Mouse (Mus musculus) myocyte (in vitro differentiated cells): ENCODE measurements at regions not wholly inside any gene's neighbourhood (a gene's known extent, or its start where the extent isn't known, plus 50 kb on each side); places are given as distances from the start of the nearest gene placed in this dataset.

Experiments used
- H3K27me3 ChIP-seq: one replicate; pipeline ENCODE4 v1.6.1; 2011; ENCODE audit not compliant: control insufficient read depth, insufficient read depth, insufficient read length
- H3K36me3 ChIP-seq: one replicate; pipeline ENCODE4 v1.6.1; 2011; ENCODE audit not compliant: control insufficient read depth, insufficient read depth
- H3K4me2 ChIP-seq: one replicate; pipeline ENCODE4 v1.6.1; 2011; ENCODE audit warnings: low read depth, control low read depth
- H3K4me3 ChIP-seq: one replicate; pipeline ENCODE4 v1.5.1; 2011; ENCODE audit warnings: mild to moderate bottlenecking, control low read depth, moderate library complexity
- H3K79me2 ChIP-seq: one replicate; pipeline ENCODE4 v1.6.1; 2011; ENCODE audit not compliant: control insufficient read depth, insufficient read depth
- H3ac ChIP-seq: one replicate; pipeline ENCODE4 v1.6.1; 2011; ENCODE audit not compliant: control insufficient read depth, insufficient read length
- CEBPB ChIP-seq: IDR thresholded peaks from 2 replicates; pipeline ENCODE4 v1.6.1; 2011; ENCODE audit warnings: mild to moderate bottlenecking, moderate library complexity; ENCODE audit not compliant: poor library complexity, insufficient read depth, severe bottlenecking
- E2F4 ChIP-seq: IDR thresholded peaks from one replicate; pipeline ENCODE4 v1.6.1; 2011; ENCODE audit warnings: mild to moderate bottlenecking, control low read depth, moderate library complexity; ENCODE audit not compliant: insufficient read depth
- MAX ChIP-seq: IDR thresholded peaks from one replicate; pipeline ENCODE4 v1.6.1; 2011; ENCODE audit warnings: low read depth, mild to moderate bottlenecking, control low read depth
- MYOD1 ChIP-seq, 3 experiments: IDR thresholded peaks; one replicate each; pipeline ENCODE4 v1.6.1; 2011; ENCODE audit warnings: control low read depth in 2 of 3, low read depth in 2 of 3, mild to moderate bottlenecking in 2 of 3, moderate library complexity in 1 of 3; ENCODE audit not compliant: insufficient read length in 2 of 3, control insufficient read depth in 1 of 3
- MYOG ChIP-seq, 3 experiments: IDR thresholded peaks; one replicate each; pipeline ENCODE4 v1.6.1; 2011; ENCODE audit warnings: control low read depth in 2 of 3, low read depth in 2 of 3, mild to moderate bottlenecking in 2 of 3; ENCODE audit not compliant: insufficient read length in 2 of 3, control insufficient read depth in 1 of 3, insufficient read depth in 1 of 3
- POLR2A ChIP-seq: IDR thresholded peaks from one replicate; pipeline ENCODE4 v1.6.1; 2011; ENCODE audit warnings: low read depth, mild to moderate bottlenecking, control low read depth, moderate library complexity; ENCODE audit not compliant: insufficient read length
- POLR2AphosphoS2 ChIP-seq: IDR thresholded peaks from one replicate; pipeline ENCODE4 v1.6.1; 2011; ENCODE audit warnings: low read depth, control low read depth; ENCODE audit not compliant: insufficient read length
- REST ChIP-seq: IDR thresholded peaks from one replicate; pipeline ENCODE4 v1.6.1; 2011; ENCODE audit warnings: mild to moderate bottlenecking, control low read depth, moderate library complexity; ENCODE audit not compliant: insufficient read depth, insufficient read length
- SRF ChIP-seq: IDR thresholded peaks from one replicate; pipeline ENCODE4 v1.6.1; 2011; ENCODE audit warnings: low read depth; ENCODE audit not compliant: control insufficient read depth, insufficient read length
- TCF12 ChIP-seq: IDR thresholded peaks from one replicate; pipeline ENCODE4 v1.6.1; 2011; ENCODE audit warnings: mild to moderate bottlenecking, control low read depth; ENCODE audit not compliant: poor library complexity, insufficient read depth, severe bottlenecking
- TCF3 ChIP-seq: IDR thresholded peaks from one replicate; pipeline ENCODE4 v1.6.1; 2011; ENCODE audit warnings: low read depth, control low read depth; ENCODE audit not compliant: insufficient read length
- USF1 ChIP-seq: IDR thresholded peaks from one replicate; pipeline ENCODE4 v1.6.1; 2011; ENCODE audit warnings: low read depth, mild to moderate bottlenecking, control low read depth, moderate library complexity

DNA sequence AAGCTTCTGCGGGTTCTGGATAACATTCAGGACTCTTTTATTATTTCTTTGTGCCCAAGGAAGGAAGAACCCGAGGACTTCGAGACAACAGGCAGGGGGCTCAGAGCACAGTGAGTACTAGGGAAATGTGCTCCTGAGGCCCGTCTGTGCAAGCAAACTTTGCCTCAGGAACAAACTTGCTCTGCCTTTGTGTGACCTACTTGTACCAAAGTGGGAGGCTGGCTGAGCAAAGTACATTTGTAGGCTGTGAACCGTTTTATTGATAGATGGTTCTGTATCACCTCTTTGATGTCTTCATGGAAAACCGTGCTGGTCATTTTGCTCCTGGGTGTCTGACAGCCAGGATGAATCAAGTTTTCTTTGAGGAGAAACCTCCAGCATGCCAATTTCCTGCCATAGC, 169.5 kb upstream of the Nr2f2 start:
- TF ChIP-seq MAX (no peak), SRF (no peak), TCF3 (no peak), MYOG (IDR thresholded peaks at IDR 0.05; ENCODE audit: control insufficient read depth in 1 of 3, insufficient read depth in 1 of 3, insufficient read length in 2 of 3, low read depth in 2 of 3) (no peak), POLR2A (no peak), E2F4 (no peak), POLR2AphosphoS2 (no peak), CEBPB (no peak), MYOD1 (IDR thresholded peaks at IDR 0.05; ENCODE audit: control insufficient read depth in 1 of 3, insufficient read length in 2 of 3, low read depth in 2 of 3) (no peak)
- Histone ChIP-seq H3K4me2 (no peak overlapping the region), H3K36me3 (no peaks in the 10 kb centered on the region), H3ac (no peak overlapping the region), H3K79me2 (no peaks in the 10 kb centered on the region), H3K27me3 (no peaks in the 10 kb centered on the region), H3K4me3 (no peak overlapping the region)

DNA sequence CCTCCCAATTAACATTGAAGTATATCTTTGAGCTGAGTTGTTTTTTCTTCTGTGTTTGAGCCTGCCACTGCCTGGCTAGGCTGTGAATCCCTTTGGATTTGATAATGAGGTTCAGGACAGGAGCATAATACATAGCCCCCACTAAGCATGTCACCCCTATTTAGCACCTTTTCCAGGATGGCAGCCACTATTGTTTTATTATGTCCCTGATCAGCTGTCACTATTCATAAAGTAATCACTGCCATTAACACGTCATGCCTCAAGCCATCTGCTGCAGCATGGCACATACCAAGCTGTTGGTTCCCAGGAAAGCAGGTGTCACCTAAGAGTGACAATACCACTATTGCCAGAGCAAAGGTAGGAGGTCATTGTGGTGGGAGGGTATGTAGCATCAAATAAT, 167.0 kb upstream of the Nr2f2 start:
- no peak overlapping the region for H3K4me3 ChIP-seq
- no peaks in the 10 kb centered on the region for H3K36me3 ChIP-seq
- no peak overlapping the region for H3K4me2 ChIP-seq
- TF ChIP-seq MYOG (IDR thresholded peaks at IDR 0.05; ENCODE audit: control insufficient read depth in 1 of 3, insufficient read depth in 1 of 3, insufficient read length in 2 of 3, low read depth in 2 of 3) (no peak), MAX (no peak), POLR2A (no peak), REST (no peak), SRF (no peak), USF1 (no peak), TCF12 (no peak), MYOD1 (IDR thresholded peaks at IDR 0.05; ENCODE audit: control insufficient read depth in 1 of 3, insufficient read length in 2 of 3, low read depth in 2 of 3) (peak in 1 of 3 experiments; percentile 30)
- H3ac ChIP-seq, result no peak overlapping the region
- no peaks in the 10 kb centered on the region for H3K27me3 ChIP-seq
- no peaks in the 10 kb centered on the region for H3K79me2 ChIP-seq

GRCm38 (mm10) chr7:70527921-70528320, 161.4 kb upstream of the Nr2f2 start:
- Histone ChIP-seq H3ac (no peak overlapping the region), H3K4me3 (no peak overlapping the region), H3K36me3 (no peaks in the 10 kb centered on the region), H3K4me2 (no peak overlapping the region), H3K79me2 (no peaks in the 10 kb centered on the region), H3K27me3 (no peaks in the 10 kb centered on the region)
- no peak for TF ChIP-seq MYOG (IDR thresholded peaks at IDR 0.05; ENCODE audit: control insufficient read depth in 1 of 3, insufficient read depth in 1 of 3, insufficient read length in 2 of 3, low read depth in 2 of 3)
- TF ChIP-seq POLR2A, result no peak
- no peak for TF ChIP-seq USF1
- no peak for TF ChIP-seq TCF12
- TF ChIP-seq MYOD1 (IDR thresholded peaks at IDR 0.05; ENCODE audit: control insufficient read depth in 1 of 3, insufficient read length in 2 of 3, low read depth in 2 of 3), result no peak
- TF ChIP-seq SRF, result no peak
- no peak for TF ChIP-seq POLR2AphosphoS2
- no peak for TF ChIP-seq TCF3
- TF ChIP-seq MAX, result no peak
- TF ChIP-seq CEBPB, result no peak
- TF ChIP-seq REST, result no peak
- TF ChIP-seq E2F4, result no peak

DNA sequence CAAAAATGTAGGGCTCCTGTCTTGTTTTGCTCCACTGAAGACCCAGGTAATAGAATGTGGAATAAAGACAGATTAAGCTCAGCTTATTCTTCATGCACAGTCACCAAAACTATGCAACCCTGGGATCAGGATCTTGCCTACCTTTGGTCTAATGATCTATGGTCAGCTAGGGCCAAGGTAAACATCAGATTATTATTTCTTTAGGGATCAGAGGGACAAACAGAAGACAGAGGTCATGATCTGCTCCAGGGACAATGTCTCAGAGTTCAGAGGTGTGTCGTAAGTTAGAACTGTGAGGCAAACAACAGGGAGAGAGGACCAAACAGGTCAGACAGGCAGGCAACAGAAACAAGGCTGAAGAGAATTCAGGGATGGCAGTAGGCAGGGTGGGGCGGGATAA, 158.8 kb upstream of the Nr2f2 start:
- Histone ChIP-seq H3K79me2 (no peaks in the 10 kb centered on the region), H3K27me3 (no peaks in the 10 kb centered on the region), H3K4me3 (no peak overlapping the region), H3K36me3 (no peaks in the 10 kb centered on the region), H3ac (no peak overlapping the region), H3K4me2 (no peak overlapping the region)
- no peak for TF ChIP-seq CEBPB
- TF ChIP-seq TCF12, result no peak
- TF ChIP-seq E2F4, result no peak
- no peak for TF ChIP-seq SRF
- no peak for TF ChIP-seq REST
- TF ChIP-seq POLR2A, result no peak
- no peak for TF ChIP-seq POLR2AphosphoS2

DNA sequence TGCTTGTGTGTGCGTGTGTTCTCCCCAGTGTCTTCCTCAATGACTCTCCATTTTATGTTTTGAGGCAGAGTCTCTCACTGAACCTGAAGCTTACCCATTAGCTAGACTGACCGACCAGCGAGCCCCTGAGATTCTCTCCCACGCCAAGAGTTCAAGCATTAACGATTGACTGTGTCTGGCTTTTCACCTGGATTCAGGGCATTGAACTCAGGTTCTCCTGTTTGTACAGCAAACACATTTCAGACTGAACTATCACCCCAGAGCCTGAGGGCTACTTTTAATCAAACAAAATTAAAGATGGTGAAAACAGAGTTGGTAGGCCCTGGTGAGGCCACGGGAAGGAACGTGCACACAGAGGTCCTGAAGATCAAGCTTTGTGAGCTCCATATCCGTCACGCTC, 158.2 kb upstream of the Nr2f2 start:
- Histone ChIP-seq H3K4me3 (no peak overlapping the region), H3ac (no peak overlapping the region), H3K36me3 (no peaks in the 10 kb centered on the region), H3K4me2 (no peak overlapping the region), H3K27me3 (no peaks in the 10 kb centered on the region), H3K79me2 (no peaks in the 10 kb centered on the region)
- TF ChIP-seq REST, result no peak
- no peak for TF ChIP-seq CEBPB
- no peak for TF ChIP-seq TCF12
- no peak for TF ChIP-seq TCF3
- no peak for TF ChIP-seq POLR2A
- no peak for TF ChIP-seq MAX
- TF ChIP-seq POLR2AphosphoS2, result no peak
- no peak for TF ChIP-seq SRF
- no peak for TF ChIP-seq MYOD1 (IDR thresholded peaks at IDR 0.05; ENCODE audit: control insufficient read depth in 1 of 3, insufficient read length in 2 of 3, low read depth in 2 of 3)
- no peak for TF ChIP-seq MYOG (IDR thresholded peaks at IDR 0.05; ENCODE audit: control insufficient read depth in 1 of 3, insufficient read depth in 1 of 3, insufficient read length in 2 of 3, low read depth in 2 of 3)
- TF ChIP-seq E2F4, result no peak
- TF ChIP-seq USF1, result no peak
